Mouse (Mus musculus): ENCODE data around the gene Slc2a12.

DNA sequence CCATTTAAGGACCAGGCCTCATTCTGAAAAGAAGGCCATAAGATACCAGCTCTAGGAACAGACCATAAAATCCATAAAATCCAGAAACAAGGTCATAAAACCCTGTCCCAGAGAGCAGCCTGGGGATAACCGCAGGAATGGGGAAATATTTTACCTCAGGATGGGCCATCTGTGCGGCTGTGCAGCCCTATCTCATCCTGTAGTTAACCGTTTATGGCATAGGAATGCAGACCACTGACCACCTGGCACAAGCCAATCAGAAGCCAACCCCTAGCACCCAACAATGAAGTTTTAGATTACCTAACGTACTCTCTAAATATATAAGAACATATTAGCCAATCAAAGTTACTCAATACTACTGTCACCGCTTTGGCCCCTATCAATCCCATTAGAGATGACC is 36.5 kb upstream of the Slc2a12 start:
- no peak for TF ChIP-seq POLR2A (IDR thresholded peaks at IDR 0.05; ENCODE audit: low read depth, low read length)
- no peak for TF ChIP-seq CTCF (conservative IDR thresholded peaks at IDR 0.05; ENCODE audit: insufficient read depth, insufficient read length, low read depth, low read length)

Data from kidney, adult 2 months (tissue).